Mouse (Mus musculus) spleen, adult 2 months (tissue): ENCODE measurements around the gene Dapk2.

Experiments used
- CTCF ChIP-seq: fragments of 200-500 bp; IDR thresholded peaks from 2 replicates; pipeline ENCODE4 v1.5.1; 2011; ENCODE audit warnings: mild to moderate bottlenecking, inconsistent platforms; ENCODE audit not compliant: insufficient read depth, insufficient read length, insufficient replicate concordance; ENCODE audit errors: extremely low read depth
- POLR2A ChIP-seq: fragments of 200-500 bp; IDR thresholded peaks from 2 replicates; pipeline ENCODE4 v1.6.1; 2011; ENCODE audit warnings: low read depth, low read length, inconsistent platforms

DNA sequence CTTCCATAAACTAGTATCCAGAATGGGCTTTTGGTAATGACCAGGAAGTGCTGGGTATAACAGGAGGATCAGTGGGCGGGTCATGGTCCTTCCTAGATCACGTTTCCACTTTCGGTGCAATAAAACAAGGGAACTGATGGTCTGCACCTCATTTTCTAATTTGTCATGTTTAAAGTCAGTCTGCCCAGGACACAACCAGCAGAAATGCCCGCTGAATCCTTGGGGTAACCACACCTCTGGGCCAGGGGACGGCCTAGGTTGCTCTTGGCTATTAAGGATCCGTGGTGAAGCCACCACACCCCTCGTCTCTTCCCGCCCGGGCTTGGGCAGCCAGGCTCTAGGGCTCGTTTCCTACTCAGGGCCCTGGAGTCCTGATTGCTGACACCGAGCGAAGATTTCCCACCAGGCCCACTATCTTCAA is 33.9 kb upstream of the Dapk2 start:
- no peak for TF ChIP-seq POLR2A
- TF ChIP-seq CTCF: no peak
